Mouse (Mus musculus) lung, embryonic 16.5 days (tissue): ENCODE data around the gene Triobp. TPM values are rescaled to one million over a fixed set of nuclear protein-coding genes. Genes with fewer than 3 reads are reported as not detected.

ENCODE experiments used
- ATAC-seq: fragments of 200-750 bp; cut with Nextera tagmentation; 2 replicates; pipeline ENCODE4 v1.8.0; 2017; ENCODE audit warnings: low read depth, mild to moderate bottlenecking, moderate library complexity
- H3K27ac ChIP-seq: fragments of 300-500 bp; sonication (generic); 2 replicates; pipeline ENCODE4 v1.5.1; 2014; ENCODE audit warnings: mild to moderate bottlenecking, control low read depth, low read length
- H3K27me3 ChIP-seq: fragments of 300-500 bp; sonication (generic); 2 replicates; pipeline ENCODE4 v1.6.1; 2014; ENCODE audit warnings: low read depth, low read length, mixed read lengths; ENCODE audit not compliant: control insufficient read depth, insufficient read depth
- H3K36me3 ChIP-seq: fragments of 300-500 bp; sonication (generic); 2 replicates; pipeline ENCODE4 v1.6.1; 2014; ENCODE audit warnings: low read length; ENCODE audit not compliant: control insufficient read depth, insufficient read depth
- H3K4me1 ChIP-seq: fragments of 300-500 bp; sonication (generic); replicated peaks from 2 replicates; pipeline ENCODE4 v1.6.1; 2014; ENCODE audit warnings: low read length, mixed read lengths; ENCODE audit not compliant: control insufficient read depth, insufficient read depth
- H3K4me2 ChIP-seq: fragments of 300-500 bp; sonication (generic); 2 replicates; pipeline ENCODE4 v1.6.1; 2014; ENCODE audit warnings: low read depth, low read length, control low read depth
- H3K4me3 ChIP-seq: fragments of 300-500 bp; sonication (generic); 2 replicates; pipeline ENCODE4 v1.5.1; 2014; ENCODE audit warnings: mild to moderate bottlenecking, low read length, control low read depth
- H3K9ac ChIP-seq: fragments of 300-500 bp; sonication (generic); 2 replicates; pipeline ENCODE4 v1.6.1; 2014; ENCODE audit warnings: low read length, control low read depth
- H3K9me3 ChIP-seq: fragments of 300-500 bp; sonication (generic); 2 replicates; pipeline ENCODE4 v1.6.1; 2016; ENCODE audit warnings: low read length; ENCODE audit not compliant: control insufficient read depth
- WGBS: fragments of 180-500 bp; shearing (Covaris S2); extraction: QIAGEN DNeasy Blood & Tissue Kit; methylation state at CpG from one replicate; pipeline ENCODE4 v1.1.7; 2014; 5-methylcytosine and 5-hydroxymethylcytosine counted together
- polyA plus RNA-seq: library from polyadenylated mRNA; unstranded; fragments of >200 nt; fragmentation: Nextera tagmentation; extraction: Ambion mirVana; gene quantifications from 2 replicates; pipeline ENCODE4 v1.2.1, GENCODE M21; 2015

Gene Triobp
- polyA plus RNA-seq, 1 experiment from 2014 or later, result 51.3 TPM

DNA sequence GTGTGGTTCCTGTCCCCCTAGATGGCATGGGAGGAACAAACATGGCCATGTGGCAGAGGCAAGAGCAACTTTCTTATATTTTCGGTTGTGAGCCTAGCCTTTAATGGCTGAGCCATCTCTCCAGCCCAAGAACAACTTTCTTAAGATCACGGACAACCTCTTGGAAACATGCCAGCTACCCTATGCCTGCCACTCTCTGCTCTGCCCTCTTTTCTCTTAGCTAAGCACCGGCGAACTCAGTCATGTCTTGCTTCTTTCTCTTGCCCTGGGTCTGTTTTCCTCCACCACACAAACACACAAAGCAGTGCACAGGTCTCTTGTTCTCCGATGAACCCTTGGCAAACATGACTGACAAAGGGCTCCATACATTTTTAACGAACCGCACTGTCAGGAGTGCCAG is 1.3 kb upstream of the Triobp start:
- H3K9me3 ChIP-seq, result no peaks in the 10 kb centered on the region
- no peak overlapping the region for H3K4me3 ChIP-seq
- H3K27ac ChIP-seq, result no peak overlapping the region
- H3K4me1 ChIP-seq, result peaks cover 13% of the 10 kb centered on the region
- WGBS, result 63% methylated on average over 7 of the region's 7 CpGs
- H3K9ac ChIP-seq, result no peak overlapping the region
- ATAC-seq, result no peak
- no peak overlapping the region for H3K4me2 ChIP-seq
- H3K27me3 ChIP-seq, result no peaks in the 10 kb centered on the region; the same call in 1 of the 2 replicates
- peaks cover 3% of the 10 kb centered on the region; the same call in 1 of the 2 replicates for H3K36me3 ChIP-seq

DNA sequence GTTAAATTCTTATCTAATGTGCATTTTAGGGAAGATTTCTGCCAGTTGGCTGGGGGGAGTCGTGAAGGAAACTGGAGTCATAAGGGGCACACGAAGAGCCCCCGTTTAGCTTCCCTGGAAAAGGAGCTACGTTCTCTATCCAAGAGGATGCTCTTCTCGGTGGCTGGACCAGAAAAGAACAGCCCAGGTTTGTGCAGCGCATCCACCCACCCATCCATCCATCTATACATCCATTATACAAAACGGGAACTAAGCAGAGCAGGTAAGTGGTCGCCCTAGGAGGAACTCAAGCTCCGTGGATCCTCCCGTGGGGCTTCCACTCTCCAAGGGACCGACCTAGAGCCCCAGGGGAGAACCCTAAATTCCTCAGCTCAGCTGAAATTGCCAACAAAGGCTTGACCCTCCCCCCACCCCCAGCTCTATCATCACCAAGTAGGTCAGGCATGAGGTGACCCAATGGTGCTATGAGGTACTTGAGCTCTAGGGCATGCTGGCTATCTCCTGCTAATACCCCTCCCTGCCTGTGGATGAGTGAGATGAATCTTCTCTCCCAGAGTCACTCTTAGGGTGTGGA is 715 bp downstream of the Triobp start:
- peaks cover 7% of the 10 kb centered on the region for H3K4me1 ChIP-seq
- H3K27ac ChIP-seq, result no peak overlapping the region
- peak overlapping the region; percentile 84 for H3K4me2 ChIP-seq
- no peaks in the 10 kb centered on the region for H3K36me3 ChIP-seq
- H3K27me3 ChIP-seq, result no peaks in the 10 kb centered on the region; the same call in 1 of the 2 replicates
- H3K4me3 ChIP-seq, result peak overlapping the region; percentile 53
- ATAC-seq, result no peak
- 5% methylated on average over 11 of the region's 11 CpGs for WGBS
- H3K9ac ChIP-seq, result peak overlapping the region; percentile 59
- H3K9me3 ChIP-seq, result no peaks in the 10 kb centered on the region

DNA sequence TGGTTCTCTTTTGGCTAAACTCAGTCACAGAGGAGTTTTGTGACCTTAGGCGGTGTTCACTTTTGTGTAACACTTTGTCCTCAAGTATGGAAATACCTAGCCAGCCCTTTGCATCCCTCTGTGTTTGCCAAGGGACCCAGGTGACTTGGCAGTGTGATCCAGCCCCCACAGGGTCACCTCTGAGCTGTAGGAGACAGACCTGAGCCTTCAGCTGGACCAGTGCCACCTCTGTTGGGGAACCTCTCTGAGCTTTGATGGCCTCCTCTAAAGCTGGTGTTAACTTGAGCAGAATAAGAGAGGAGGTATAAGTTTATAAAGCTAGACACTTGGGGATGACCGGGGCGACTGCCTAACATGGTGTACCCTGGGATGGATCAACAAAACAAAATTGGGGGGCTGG is 1.4 kb downstream of the Triobp start:
- Histone ChIP-seq H3K27ac (no peak overlapping the region), H3K9me3 (no peaks in the 10 kb centered on the region), H3K27me3 (no peaks in the 10 kb centered on the region; the same call in 1 of the 2 replicates), H3K36me3 (no peaks in the 10 kb centered on the region), H3K4me2 (no peak overlapping the region), H3K9ac (no peak overlapping the region), H3K4me1 (peaks cover 7% of the 10 kb centered on the region), H3K4me3 (no peak overlapping the region)
- WGBS, result 96% methylated on average over 3 of the region's 3 CpGs
- no peak for ATAC-seq

DNA sequence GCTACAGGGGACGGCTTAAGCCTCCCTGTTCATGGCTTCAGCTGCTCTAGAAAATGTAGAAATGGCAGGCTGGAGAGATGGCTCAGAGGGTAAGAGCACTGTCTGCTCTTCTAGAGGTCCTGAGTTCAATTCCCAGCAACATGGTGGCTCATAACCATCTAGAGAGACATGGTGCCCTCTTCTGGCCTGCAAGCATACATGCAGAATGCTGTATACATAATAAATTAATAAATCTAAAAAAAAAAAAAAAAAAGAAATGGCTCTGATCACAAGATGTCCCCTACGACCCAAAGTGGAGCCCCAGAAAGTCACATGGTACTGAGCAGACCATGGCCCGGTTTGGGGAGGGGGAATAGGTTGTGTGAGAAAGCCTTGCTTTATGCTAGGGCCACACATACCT is 8.1 kb downstream of the Triobp start:
- H3K36me3 ChIP-seq, result no peaks in the 10 kb centered on the region
- no peaks in the 10 kb centered on the region for H3K9me3 ChIP-seq
- no peak for ATAC-seq
- 72% methylated on average over 3 of the region's 3 CpGs for WGBS
- no peaks in the 10 kb centered on the region for H3K27me3 ChIP-seq
- H3K4me2 ChIP-seq, result no peak overlapping the region
- no peak overlapping the region for H3K27ac ChIP-seq
- no peak overlapping the region for H3K4me3 ChIP-seq
- H3K4me1 ChIP-seq, result no peaks in the 10 kb centered on the region
- no peak overlapping the region for H3K9ac ChIP-seq

DNA sequence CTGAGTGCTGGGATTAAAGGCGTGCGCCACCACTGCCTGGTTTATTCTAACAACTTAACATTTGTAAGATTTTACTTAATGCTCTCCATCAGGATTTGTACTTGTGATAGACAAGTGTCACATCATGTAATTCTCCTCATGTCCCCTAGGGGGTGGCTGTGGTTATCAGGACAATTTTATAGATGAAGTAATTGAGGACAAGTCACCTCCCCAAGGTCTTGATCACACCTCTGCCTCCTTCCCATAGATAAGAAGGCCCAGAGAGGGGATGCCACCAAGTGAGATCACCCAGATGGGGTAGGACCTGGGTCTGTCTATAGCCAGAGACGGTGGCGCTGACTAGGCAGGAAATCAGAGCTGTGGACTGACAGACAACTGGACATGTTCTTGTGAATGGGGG is 8.8 kb downstream of the Triobp start:
- no peak for ATAC-seq
- Histone ChIP-seq H3K4me2 (no peak overlapping the region), H3K27me3 (no peaks in the 10 kb centered on the region), H3K27ac (no peak overlapping the region), H3K4me1 (no peaks in the 10 kb centered on the region), H3K4me3 (no peak overlapping the region), H3K36me3 (no peaks in the 10 kb centered on the region), H3K9me3 (no peaks in the 10 kb centered on the region), H3K9ac (no peak overlapping the region)
- WGBS, result 68% methylated on average over 4 of the region's 4 CpGs

DNA sequence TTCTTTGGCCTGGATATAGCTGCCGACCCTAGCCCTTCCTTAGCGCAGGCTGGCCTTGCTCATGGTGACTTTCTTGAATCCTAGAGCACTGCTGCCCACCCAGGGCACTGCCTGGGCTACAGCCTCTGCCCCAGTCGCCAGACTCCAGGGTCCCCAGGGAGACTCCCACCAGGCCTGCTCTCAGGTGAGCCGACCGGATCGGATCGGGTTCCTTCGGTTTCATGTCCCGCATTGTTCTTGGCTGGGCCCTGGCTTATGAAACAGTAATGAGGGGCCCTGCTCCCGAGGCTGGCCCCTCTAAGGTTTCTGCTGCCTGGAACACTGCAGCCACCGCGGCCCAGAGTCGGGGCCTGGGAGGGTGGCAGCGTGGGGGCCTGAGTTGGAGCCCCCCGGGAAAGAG is 9.5 kb downstream of the Triobp start:
- 45% methylated on average over 15 of the region's 15 CpGs for WGBS
- H3K4me2 ChIP-seq, result no peak overlapping the region
- H3K9ac ChIP-seq, result no peak overlapping the region
- no peak overlapping the region for H3K4me3 ChIP-seq
- no peaks in the 10 kb centered on the region for H3K4me1 ChIP-seq
- H3K27me3 ChIP-seq, result no peaks in the 10 kb centered on the region
- ATAC-seq, result no peak
- H3K27ac ChIP-seq, result no peak overlapping the region
- H3K9me3 ChIP-seq, result no peaks in the 10 kb centered on the region
- H3K36me3 ChIP-seq, result no peaks in the 10 kb centered on the region

DNA sequence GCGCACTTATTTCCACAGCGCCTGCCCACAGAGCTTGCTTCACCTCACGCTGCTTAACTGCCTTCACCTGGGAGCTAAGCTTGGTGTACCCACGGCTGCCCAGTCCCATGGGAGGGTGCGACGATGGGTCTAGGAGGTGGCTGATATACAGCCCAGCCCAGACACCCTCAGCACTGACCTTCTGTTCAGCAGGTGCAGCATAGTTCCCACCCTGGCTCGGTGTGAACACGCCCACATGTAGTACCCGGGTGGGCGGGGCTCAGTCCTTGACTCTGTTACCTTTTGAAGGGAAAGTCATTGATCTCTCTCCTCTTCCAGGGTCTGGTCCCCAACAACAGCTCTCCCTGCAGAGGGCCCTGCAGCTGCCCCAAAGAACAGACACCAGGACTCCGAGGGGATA is 12.0 kb downstream of the Triobp start:
- Histone ChIP-seq H3K36me3 (no peaks in the 10 kb centered on the region), H3K9ac (no peak overlapping the region), H3K9me3 (no peaks in the 10 kb centered on the region), H3K4me3 (no peak overlapping the region), H3K4me2 (no peak overlapping the region), H3K27me3 (no peaks in the 10 kb centered on the region), H3K27ac (no peak overlapping the region), H3K4me1 (no peaks in the 10 kb centered on the region)
- WGBS, result 74% methylated on average over 11 of the region's 11 CpGs
- no peak for ATAC-seq

DNA sequence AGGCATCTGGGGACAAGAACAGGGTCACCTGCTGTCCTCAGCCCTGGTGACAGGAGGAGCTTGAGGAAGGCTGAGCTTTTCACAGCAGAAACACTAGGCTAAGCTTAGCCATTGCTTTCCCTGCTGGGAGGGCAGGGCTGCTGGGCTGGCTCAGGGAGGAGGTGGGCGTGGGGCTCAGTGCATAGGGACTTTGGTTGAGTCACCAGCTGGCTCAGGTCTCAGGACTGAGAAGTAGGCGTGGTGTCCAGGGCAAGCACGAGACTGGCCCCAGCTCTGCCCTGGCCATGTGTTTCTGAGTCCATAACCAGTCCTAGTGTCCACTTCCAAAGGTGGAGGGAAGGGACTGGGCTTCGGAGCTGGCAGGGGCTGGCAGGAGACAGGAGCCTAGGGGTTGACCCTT is 12.6 kb downstream of the Triobp start:
- H3K9ac ChIP-seq, result no peak overlapping the region
- no peak for ATAC-seq
- H3K27ac ChIP-seq, result no peak overlapping the region
- WGBS, result 70% methylated on average over 4 of the region's 4 CpGs
- no peak overlapping the region for H3K4me2 ChIP-seq
- no peaks in the 10 kb centered on the region for H3K9me3 ChIP-seq
- H3K27me3 ChIP-seq, result no peaks in the 10 kb centered on the region
- no peak overlapping the region for H3K4me3 ChIP-seq
- H3K4me1 ChIP-seq, result no peaks in the 10 kb centered on the region
- no peaks in the 10 kb centered on the region for H3K36me3 ChIP-seq

DNA sequence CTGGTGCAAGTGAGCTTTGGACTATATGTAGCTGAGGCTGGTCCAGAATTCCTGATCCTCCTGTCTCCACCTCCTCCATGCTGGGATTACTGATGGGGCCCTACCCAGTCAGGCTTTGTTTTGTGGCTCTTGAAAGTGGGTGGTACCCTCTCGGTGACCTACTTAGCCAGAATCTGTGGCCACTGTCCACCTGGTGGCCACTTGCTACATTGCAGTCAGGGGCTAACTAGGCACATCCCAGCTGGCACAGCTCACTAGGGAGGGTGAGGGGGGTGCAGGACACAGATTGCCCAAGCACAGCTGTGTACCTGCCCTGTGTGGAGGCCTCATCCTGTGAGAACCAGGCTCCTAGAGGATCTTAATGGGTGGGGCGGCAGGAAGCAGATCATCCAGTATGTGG is 15.4 kb downstream of the Triobp start:
- Histone ChIP-seq H3K27ac (no peak overlapping the region), H3K27me3 (no peaks in the 10 kb centered on the region), H3K36me3 (no peaks in the 10 kb centered on the region), H3K9me3 (no peaks in the 10 kb centered on the region), H3K9ac (no peak overlapping the region), H3K4me3 (no peak overlapping the region), H3K4me1 (no peaks in the 10 kb centered on the region), H3K4me2 (no peak overlapping the region)
- ATAC-seq, result peak; percentile 66
- 25% methylated on average over 2 of the region's 2 CpGs for WGBS

DNA sequence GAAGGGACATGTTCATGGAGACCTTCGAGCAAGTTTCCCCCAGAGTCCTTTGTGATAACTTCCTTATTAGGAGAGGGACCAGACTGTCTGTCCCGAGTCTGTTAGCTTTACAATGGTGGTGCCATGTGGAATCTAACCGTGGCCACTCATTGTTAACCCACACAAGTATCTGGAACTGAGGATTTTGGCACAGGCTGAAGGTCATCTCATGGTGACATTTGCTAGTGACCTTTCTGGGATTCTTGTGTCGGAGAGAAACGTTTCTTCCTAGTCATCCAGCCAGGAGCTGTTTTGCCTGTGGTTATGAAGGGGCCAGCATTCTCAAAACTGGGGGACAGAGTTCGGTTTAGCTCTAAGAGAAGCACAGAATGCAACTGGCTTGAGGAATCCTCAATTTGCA is 24.1 kb downstream of the Triobp start:
- Histone ChIP-seq H3K27me3 (no peaks in the 10 kb centered on the region), H3K36me3 (no peaks in the 10 kb centered on the region), H3K9ac (no peak overlapping the region), H3K4me1 (no peaks in the 10 kb centered on the region), H3K4me2 (no peak overlapping the region), H3K27ac (no peak overlapping the region), H3K4me3 (no peak overlapping the region), H3K9me3 (no peaks in the 10 kb centered on the region)
- no peak for ATAC-seq
- WGBS, result 58% methylated on average over 6 of the region's 6 CpGs
